Mouse (Mus musculus): ENCODE data around the gene M1ap. TPM values are rescaled to one million over a fixed set of nuclear protein-coding genes. Genes with fewer than 3 reads are reported as not detected.

The M1ap gene
- total and polyA plus RNA-seq, 3 experiments = 6.2 to 6.3 TPM; not detected in 1

DNA sequence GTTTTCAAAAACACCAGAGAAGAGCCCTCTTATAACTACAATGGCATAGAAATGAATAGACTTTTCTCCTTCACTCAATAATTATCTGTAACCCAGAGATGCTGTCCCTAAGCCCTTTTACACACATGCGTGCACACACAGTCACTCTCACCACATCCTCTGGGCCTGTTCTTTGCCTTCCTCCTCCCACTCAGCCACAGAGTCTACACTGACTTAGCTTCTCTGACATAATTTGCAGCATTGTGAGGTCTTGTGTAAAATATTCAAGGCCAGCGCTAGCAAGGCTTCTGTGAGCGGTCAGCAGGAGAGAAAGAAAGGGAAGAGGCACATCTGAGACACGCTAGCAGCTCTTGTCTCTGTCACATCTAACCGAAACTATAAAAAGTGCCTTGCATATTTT, 66.7 kb downstream of the M1ap start:
- peak; percentile 72 for DNase-seq (ENCODE audit: low read depth, low spot score)

DNA sequence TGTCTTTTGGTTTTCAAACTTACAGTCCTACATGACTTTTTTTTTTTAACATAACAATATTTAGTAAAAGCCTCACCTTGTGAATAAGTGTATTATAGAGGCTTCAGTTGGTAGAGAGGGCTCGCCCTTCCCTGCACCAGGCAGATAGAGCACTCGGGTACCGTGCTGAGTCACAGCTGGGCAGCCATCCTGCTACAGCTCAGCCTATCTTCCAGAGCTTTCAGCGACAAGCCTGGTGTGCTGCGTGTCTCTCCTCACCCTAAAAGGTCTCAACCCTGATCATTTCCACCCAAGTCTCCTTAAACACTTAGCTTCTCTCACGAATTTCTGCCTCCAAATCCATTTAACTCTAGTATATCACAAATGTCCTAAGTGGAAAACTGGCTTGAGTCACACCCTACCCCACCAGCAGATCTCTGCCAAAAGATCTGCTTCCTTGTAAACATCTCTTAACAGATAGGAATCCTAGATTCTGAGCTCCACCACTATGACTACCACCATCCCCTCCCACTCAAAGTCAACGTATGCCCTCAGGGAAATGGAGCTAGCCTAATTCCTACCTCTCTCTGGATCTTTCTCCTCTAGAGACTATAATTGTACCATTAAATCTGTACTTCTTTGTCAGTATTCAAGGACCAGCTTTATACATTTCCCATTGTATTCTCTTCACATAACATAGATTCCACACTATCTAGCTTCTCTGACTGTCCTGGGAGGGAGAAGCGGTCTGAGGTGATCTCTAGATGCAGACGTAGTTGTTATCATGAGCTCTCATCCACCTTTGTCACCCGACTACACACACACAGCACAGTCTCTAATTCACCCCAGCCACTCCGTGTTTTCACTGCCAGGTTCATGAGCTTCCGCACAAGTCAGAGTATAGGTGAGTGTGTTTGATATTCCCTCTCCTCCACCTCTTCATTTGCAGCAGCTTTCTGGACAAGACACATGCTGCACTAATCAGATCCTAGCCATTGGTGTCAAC, 68.1 kb downstream of the M1ap start:
- peaks cover 0 to 44% of the 10 kb centered on the region in 2 experiments; a peak in 2 of 4 replicates for H3K36me3 ChIP-seq (ENCODE audit: control insufficient read depth in 1 of 2, insufficient read depth in 2 of 2, low read length in 2 of 2)
- peak overlapping the region; percentile 99 for H3K27ac ChIP-seq (ENCODE audit: control insufficient read depth, low read depth, low read length)
- H3K4me3 ChIP-seq (ENCODE audit: control insufficient read depth in 1 of 2, insufficient read depth in 1 of 2, low read depth in 2 of 2, low read length in 2 of 2) = peak overlapping the region; percentile 33 to 54
- peaks cover 36 to 46% of the 10 kb centered on the region in 2 experiments for H3K4me1 ChIP-seq (ENCODE audit: control insufficient read depth in 1 of 2, insufficient read depth in 2 of 2, low read length in 2 of 2)
- H3K9me3 ChIP-seq (replicated peaks; ENCODE audit: insufficient read depth, low read length) = no peaks in the 10 kb centered on the region
- peaks cover 3% of the 10 kb centered on the region for H3K79me2 ChIP-seq (ENCODE audit: control insufficient read depth, insufficient read depth, low read length, poor library complexity)
- peak; percentile 88 for DNase-seq (ENCODE audit: low read depth, low spot score)
- peak overlapping the region; percentile 73 for H3K9ac ChIP-seq (ENCODE audit: control insufficient read depth, low read depth, low read length, poor library complexity, severe bottlenecking)
- no peaks in the 10 kb centered on the region for H3K27me3 ChIP-seq (ENCODE audit: control insufficient read depth in 1 of 2, insufficient read depth in 2 of 2, low read length in 2 of 2)
- TF ChIP-seq POLR2A (IDR thresholded peaks at IDR 0.05; ENCODE audit: control insufficient read depth in 1 of 2, insufficient read depth in 1 of 2, low read depth in 1 of 2, low read length in 2 of 2, poor library complexity in 1 of 2) (peak in 1 of 2 experiments; percentile 60; a peak in 2 of 4 replicates), KAT2A (conservative IDR thresholded peaks at IDR 0.05; ENCODE audit: low read depth, low read length) (no peak; the same call in 1 of the 2 replicates), CHD1 (IDR thresholded peaks at IDR 0.05; ENCODE audit: low read depth, low read length) (no peak), E2F4 (IDR thresholded peaks at IDR 0.05; ENCODE audit: borderline replicate concordance, low read depth, low read length) (0 out of 2 replicates have a peak, but pooled peaks have one; percentile 2), TAL1 (IDR thresholded peaks at IDR 0.05; ENCODE audit: low read length) (peak; percentile 82), RCOR1 (IDR thresholded peaks at IDR 0.05; ENCODE audit: low read depth, low read length) (no peak), RAD21 (IDR thresholded peaks at IDR 0.05; ENCODE audit: low read depth, low read length) (no peak), MEF2A (IDR thresholded peaks at IDR 0.05; ENCODE audit: extremely low read depth, insufficient replicate concordance, low read depth, low read length, poor library complexity, severe bottlenecking) (no peak), ETS1 (IDR thresholded peaks at IDR 0.05; ENCODE audit: low read depth, low read length) (peak; percentile 68), CHD2 (IDR thresholded peaks at IDR 0.05; ENCODE audit: low read length) (no peak), ZMIZ1 (IDR thresholded peaks at IDR 0.05; ENCODE audit: low read depth, low read length) (0 out of 2 replicates have a peak, but pooled peaks have one; percentile 47), POLR2AphosphoS5 (IDR thresholded peaks at IDR 0.05; ENCODE audit: borderline replicate concordance, low read depth, low read length) (no peak), ZC3H11A (IDR thresholded peaks at IDR 0.05; ENCODE audit: low read depth, low read length) (no peak), HCFC1 (IDR thresholded peaks at IDR 0.05; ENCODE audit: low read depth, low read length) (no peak), SMC3 (IDR thresholded peaks at IDR 0.05; ENCODE audit: low read depth, low read length) (no peak), MYB (IDR thresholded peaks at IDR 0.05; ENCODE audit: low read depth, low read length) (peak; percentile 81), GABPA (IDR thresholded peaks at IDR 0.05; ENCODE audit: low read depth, low read length) (peak; percentile 88), GATA1 (IDR thresholded peaks at IDR 0.05; ENCODE audit: low read depth, low read length) (peak; percentile 68), TCF12 (IDR thresholded peaks at IDR 0.05; ENCODE audit: low read depth, low read length) (peak; percentile 78), MXI1 (IDR thresholded peaks at IDR 0.05; ENCODE audit: low read depth, low read length) (peak; percentile 41)

More for the DNA sequence above, 66.7 kb downstream of the M1ap start:
- Histone ChIP-seq H3K27me3 (ENCODE audit: control insufficient read depth in 1 of 2, insufficient read depth in 2 of 2, low read length in 2 of 2) (no peaks in the 10 kb centered on the region), H3K9ac (ENCODE audit: control insufficient read depth, low read depth, low read length, poor library complexity, severe bottlenecking) (peak overlapping the region; percentile 73), H3K4me3 (ENCODE audit: control insufficient read depth in 1 of 2, insufficient read depth in 1 of 2, low read depth in 2 of 2, low read length in 2 of 2) (peak overlapping the region; percentile 3 to 6; a peak in 2 of 4 replicates), H3K9me3 (replicated peaks; ENCODE audit: insufficient read depth, low read length) (no peaks in the 10 kb centered on the region), H3K27ac (ENCODE audit: control insufficient read depth, low read depth, low read length) (peak overlapping the region; percentile 99), H3K79me2 (ENCODE audit: control insufficient read depth, insufficient read depth, low read length, poor library complexity) (peaks cover 3% of the 10 kb centered on the region), H3K4me1 (ENCODE audit: control insufficient read depth in 1 of 2, insufficient read depth in 2 of 2, low read length in 2 of 2) (peaks cover 42 to 54% of the 10 kb centered on the region in 2 experiments), H3K36me3 (ENCODE audit: control insufficient read depth in 1 of 2, insufficient read depth in 2 of 2, low read length in 2 of 2) (peaks cover 0 to 55% of the 10 kb centered on the region in 2 experiments; a peak in 2 of 4 replicates)
- 0 out of 2 replicates have a peak, but pooled peaks have one; percentile 32 for TF ChIP-seq ETS1 (IDR thresholded peaks at IDR 0.05; ENCODE audit: low read depth, low read length)
- no peak for TF ChIP-seq JUND (IDR thresholded peaks at IDR 0.05; ENCODE audit: low read depth, low read length)
- TF ChIP-seq TCF12 (IDR thresholded peaks at IDR 0.05; ENCODE audit: low read depth, low read length) = 0 out of 2 replicates have a peak, but pooled peaks have one; percentile 12
- TF ChIP-seq MAX (IDR thresholded peaks at IDR 0.05; ENCODE audit: low read length) = 0 out of 2 replicates have a peak, but pooled peaks have one; percentile 13
- peak; percentile 25 for TF ChIP-seq MXI1 (IDR thresholded peaks at IDR 0.05; ENCODE audit: low read depth, low read length)
- no peak for TF ChIP-seq RAD21 (IDR thresholded peaks at IDR 0.05; ENCODE audit: low read depth, low read length)
- no peak for TF ChIP-seq ZNF384 (IDR thresholded peaks at IDR 0.05; ENCODE audit: low read depth, low read length)
- peak; percentile 44 for TF ChIP-seq NELFE (IDR thresholded peaks at IDR 0.05; ENCODE audit: low read depth, low read length)
- TF ChIP-seq MYC (IDR thresholded peaks at IDR 0.05; ENCODE audit: low read depth, low read length) = no peak
- no peak for TF ChIP-seq MEF2A (IDR thresholded peaks at IDR 0.05; ENCODE audit: extremely low read depth, insufficient replicate concordance, low read depth, low read length, poor library complexity, severe bottlenecking)
- no peak for TF ChIP-seq GABPA (IDR thresholded peaks at IDR 0.05; ENCODE audit: low read depth, low read length)
- no peak for TF ChIP-seq MYB (IDR thresholded peaks at IDR 0.05; ENCODE audit: low read depth, low read length)
- TF ChIP-seq POLR2A (IDR thresholded peaks at IDR 0.05; ENCODE audit: control insufficient read depth in 1 of 2, insufficient read depth in 1 of 2, low read depth in 1 of 2, low read length in 2 of 2, poor library complexity in 1 of 2) = peak in 1 of 2 experiments; percentile 49; a peak in 1 of 4 replicates
- no peak for TF ChIP-seq ZKSCAN1 (IDR thresholded peaks at IDR 0.05; ENCODE audit: low read depth, low read length)
- TF ChIP-seq SIN3A (IDR thresholded peaks at IDR 0.05; ENCODE audit: low read length) = 0 out of 2 replicates have a peak, but pooled peaks have one; percentile 40
- no peak for TF ChIP-seq E2F4 (IDR thresholded peaks at IDR 0.05; ENCODE audit: borderline replicate concordance, low read depth, low read length)
- TF ChIP-seq MAZ (IDR thresholded peaks at IDR 0.05; ENCODE audit: low read depth, low read length) = no peak
- TF ChIP-seq RCOR1 (IDR thresholded peaks at IDR 0.05; ENCODE audit: low read depth, low read length) = no peak
- peak in 1 of 2 experiments; percentile 24; a peak in 1 of 4 replicates for TF ChIP-seq EP300 (IDR thresholded peaks at IDR 0.05; ENCODE audit: low read depth in 1 of 2, low read length in 2 of 2)
- peak; percentile 16; the same call in 1 of the 2 replicates for TF ChIP-seq TBP (IDR thresholded peaks at IDR 0.05; ENCODE audit: low read depth, low read length)
- TF ChIP-seq ZC3H11A (IDR thresholded peaks at IDR 0.05; ENCODE audit: low read depth, low read length) = no peak

Data from MEL (cell line).